In genomic region chr10:7832171-7832676, GRCm38 (mm10) we compare ENCODE assay signal across 8 mouse cellular contexts. TPM values are rescaled to one million over a fixed set of nuclear protein-coding genes. Genes with fewer than 3 reads are reported as not detected.
DNase-seq lines count a peak whose midpoint lies in the region; ATAC-seq and TF ChIP-seq lines count a peak whose summit lies in the region.

TSS of gene Zc3h12d (plus strand) at chr10:7832470.

- no peak for ATAC-seq in forebrain, embryonic 15.5 days (replicated peaks)
- ATAC-seq in forebrain, embryonic 12.5 days (ENCODE audit: low FRiP score) = no peak
- ATAC-seq in liver, embryonic 12.5 days = peak; percentile 26; the same call in 1 of the 2 replicates
- ATAC-seq in midbrain, postnatal 0 days (ENCODE audit: low FRiP score) = no peak

- no peaks in the 10 kb centered on the region for H3K9me3 ChIP-seq in forebrain, embryonic 10.5 days
- no peaks in the 10 kb centered on the region for H3K9me3 ChIP-seq in forebrain, embryonic 15.5 days
- no peaks in the 10 kb centered on the region for H3K9me3 ChIP-seq in forebrain, embryonic 12.5 days
- H3K9me3 ChIP-seq in liver, embryonic 12.5 days (replicated peaks) = no peaks in the 10 kb centered on the region
- H3K9me3 ChIP-seq in midbrain, postnatal 0 days (ENCODE audit: low read length) = no peaks in the 10 kb centered on the region

- H3K27ac ChIP-seq in forebrain, embryonic 10.5 days = 0 out of 2 replicates have a peak within 1 kb of the TSS, but pooled peaks have one; percentile 11
- H3K27ac ChIP-seq in forebrain, embryonic 15.5 days (replicated peaks) = no peak within 1 kb of the TSS
- no peak within 1 kb of the TSS for H3K27ac ChIP-seq in forebrain, embryonic 12.5 days
- no peak within 1 kb of the TSS for H3K27ac ChIP-seq in liver, embryonic 12.5 days
- H3K27ac ChIP-seq in midbrain, postnatal 0 days (ENCODE audit: low read depth, low read length) = no peak within 1 kb of the TSS

- H3K9ac ChIP-seq in forebrain, embryonic 15.5 days (replicated peaks) = no peak within 1 kb of the TSS
- 0 out of 2 replicates have a peak within 1 kb of the TSS, but pooled peaks have one; percentile 25 for H3K9ac ChIP-seq in forebrain, embryonic 12.5 days
- H3K9ac ChIP-seq in liver, embryonic 12.5 days = no peak within 1 kb of the TSS
- H3K9ac ChIP-seq in midbrain, postnatal 0 days (replicated peaks; ENCODE audit: low read length, poor library complexity, severe bottlenecking) = no peak within 1 kb of the TSS

- DNase-seq in forebrain, embryonic 10.5 days (ENCODE audit: extremely low spot score, low spot score) = peak; percentile 39
- peak; percentile 90 for DNase-seq in induced T-regulatory cell, adult 2 months (ENCODE audit: low read depth)
- DNase-seq in midbrain, postnatal 0 days (ENCODE audit: low spot score) = no peak
- DNase-seq in thymus, postnatal 25 days = peak; percentile 79
- DNase-seq in testis, postnatal 14 days (ENCODE audit: low spot score) = no peak

- WGBS in forebrain, embryonic 10.5 days = 7% methylated on average over 15 of the region's 15 CpGs
- WGBS in forebrain, embryonic 15.5 days = 7% methylated on average over 15 of the region's 15 CpGs
- WGBS in forebrain, embryonic 12.5 days = 7% methylated on average over 15 of the region's 15 CpGs
- 7% methylated on average over 15 of the region's 15 CpGs for WGBS in liver, embryonic 12.5 days (ENCODE audit: insufficient replicate concordance)
- WGBS in midbrain, postnatal 0 days = 12% methylated on average over 15 of the region's 15 CpGs

- no peaks in the 10 kb centered on the region; the same call in 1 of the 2 replicates for H3K36me3 ChIP-seq in forebrain, embryonic 10.5 days (replicated peaks)
- H3K36me3 ChIP-seq in forebrain, embryonic 15.5 days = no peaks in the 10 kb centered on the region
- H3K36me3 ChIP-seq in forebrain, embryonic 12.5 days (replicated peaks) = no peaks in the 10 kb centered on the region
- no peaks in the 10 kb centered on the region for H3K36me3 ChIP-seq in liver, embryonic 12.5 days
- H3K36me3 ChIP-seq in midbrain, postnatal 0 days (ENCODE audit: insufficient read depth, low read length) = no peaks in the 10 kb centered on the region

- no peaks in the 10 kb centered on the region for H3K27me3 ChIP-seq in forebrain, embryonic 10.5 days (ENCODE audit: poor library complexity, severe bottlenecking)
- H3K27me3 ChIP-seq in forebrain, embryonic 15.5 days = no peaks in the 10 kb centered on the region
- H3K27me3 ChIP-seq in forebrain, embryonic 12.5 days = 0 out of 2 replicates have a peak, but pooled peaks cover 4% of the 10 kb centered on the region
- H3K27me3 ChIP-seq in liver, embryonic 12.5 days (replicated peaks) = peaks cover 10% of the 10 kb centered on the region; the same call in 1 of the 2 replicates
- H3K27me3 ChIP-seq in midbrain, postnatal 0 days (ENCODE audit: insufficient read depth, low read length) = no peaks in the 10 kb centered on the region

- H3K4me3 ChIP-seq in forebrain, embryonic 10.5 days = peak within 1 kb of the TSS; percentile 40
- no peak within 1 kb of the TSS for H3K4me3 ChIP-seq in forebrain, embryonic 15.5 days
- H3K4me3 ChIP-seq in forebrain, embryonic 12.5 days (replicated peaks) = no peak within 1 kb of the TSS
- H3K4me3 ChIP-seq in liver, embryonic 12.5 days = peak within 1 kb of the TSS; percentile 4; the same call in 1 of the 2 replicates
- no peak within 1 kb of the TSS for H3K4me3 ChIP-seq in midbrain, postnatal 0 days (ENCODE audit: low read depth, low read length)

- TF ChIP-seq CTCF in midbrain, postnatal 0 days (IDR thresholded peaks at IDR 0.05) = no peak

- H3K4me2 ChIP-seq in forebrain, embryonic 15.5 days (replicated peaks) = no peak within 1 kb of the TSS; the same call in 1 of the 2 replicates
- peak within 1 kb of the TSS; percentile 33 for H3K4me2 ChIP-seq in forebrain, embryonic 12.5 days
- H3K4me2 ChIP-seq in liver, embryonic 12.5 days = peak within 1 kb of the TSS; percentile 56
- H3K4me2 ChIP-seq in midbrain, postnatal 0 days (ENCODE audit: low read depth, low read length, poor library complexity, severe bottlenecking) = peak within 1 kb of the TSS; percentile 24

- peaks cover 10% of the 10 kb centered on the region for H3K4me1 ChIP-seq in forebrain, embryonic 10.5 days
- H3K4me1 ChIP-seq in forebrain, embryonic 15.5 days = no peaks in the 10 kb centered on the region
- H3K4me1 ChIP-seq in forebrain, embryonic 12.5 days = peaks cover 7% of the 10 kb centered on the region; the same call in 1 of the 2 replicates
- H3K4me1 ChIP-seq in liver, embryonic 12.5 days = peaks cover 6% of the 10 kb centered on the region; the same call in 1 of the 2 replicates
- H3K4me1 ChIP-seq in midbrain, postnatal 0 days (ENCODE audit: insufficient read depth, low read length) = 0 out of 2 replicates have a peak, but pooled peaks cover 4% of the 10 kb centered on the region

RNA-seq across cellular contexts. Expression of gene Zc3h12d, which starts in this region (rescaled TPM):
- 0.11 TPM in 1 of 2 replicates, not detected in the other for polyA plus RNA-seq in forebrain, embryonic 10.5 days (2016; fragmentation: Nextera tagmentation; extraction: Ambion mirVana)
- polyA plus RNA-seq in forebrain, embryonic 15.5 days (2015; fragmentation: Nextera tagmentation; extraction: Ambion mirVana) = 0.04 and 0.10 TPM in 2 replicates
- 0.05 TPM in 1 of 2 replicates, not detected in the other for polyA plus RNA-seq in forebrain, embryonic 12.5 days (2016; fragmentation: Nextera tagmentation; extraction: Ambion mirVana)
- polyA plus RNA-seq in liver, embryonic 12.5 days (2016; fragmentation: Nextera tagmentation; extraction: Ambion mirVana) = 0.07 and 0.14 TPM in 2 replicates
- 0.14 and 0.16 TPM in 2 replicates for total RNA-seq in midbrain, postnatal 0 days (2014; rRNA removed)
- polyA plus RNA-seq in midbrain, postnatal 0 days (2015; fragmentation: Nextera tagmentation; extraction: Ambion mirVana) = 0.20 and 0.34 TPM in 2 replicates

Comparison
In these comparisons a context has a peak if more than half of its experiments do, and no peak if none do; other contexts are left out.
1. Peak in DNase-seq, H3K4me3 ChIP-seq and H3K27ac ChIP-seq in forebrain, embryonic 10.5 days; RNA of the gene not detected or under 1 TPM.
2. Peak in ATAC-seq, H3K4me3 ChIP-seq and H3K4me2 ChIP-seq in liver, embryonic 12.5 days; RNA of the gene not detected or under 1 TPM.
3. DNase-seq: peak in induced T-regulatory cell, adult 2 months (single experiment) and thymus, postnatal 25 days (single experiment); none in midbrain, postnatal 0 days (single experiment) and testis, postnatal 14 days (single experiment).